Mouse (Mus musculus): ENCODE data around the gene Kctd15.

GRCm38 (mm10) chr7:34597986-34598385 lies 58.5 kb downstream of the Kctd15 start:
- TF ChIP-seq EP300 (IDR thresholded peaks at IDR 0.05; ENCODE audit: insufficient read depth, low read depth, low read length) = no peak
- TF ChIP-seq CTCF (IDR thresholded peaks at IDR 0.05) = no peak
- no peak for TF ChIP-seq POLR2A (IDR thresholded peaks at IDR 0.05; ENCODE audit: insufficient read depth, low read depth, low read length)
